Mouse (Mus musculus) MEL (cell line): Measurements from ENCODE around the gene 6330409D20Rik. TPM values are rescaled to one million over a fixed set of nuclear protein-coding genes. Genes with fewer than 3 reads are reported as not detected.

Experiments used
- DNase-seq: peaks from one replicate; pipeline ENCODE4 v3.0.0; 2011; ENCODE audit warnings: low read depth, low spot score
- H3K27ac ChIP-seq: 2 replicates; pipeline ENCODE4 v1.5.1; 2012; ENCODE audit warnings: low read depth, mild to moderate bottlenecking, control low read depth, low read length, moderate library complexity; ENCODE audit not compliant: control insufficient read depth
- H3K27me3 ChIP-seq, 2 experiments: fragments of 150-350 bp in 1 of 2; sonication (generic) in 1 of 2; 2 replicates each; pipeline ENCODE4 v1.6.1; 2012; ENCODE audit warnings: low read length in 2 of 2, mild to moderate bottlenecking in 2 of 2, improper control_type of control experiment in 1 of 2, moderate library complexity in 1 of 2; ENCODE audit not compliant: insufficient read depth in 2 of 2, control insufficient read depth in 1 of 2
- H3K36me3 ChIP-seq, 2 experiments: 2 replicates each; pipeline ENCODE4 v1.6.1; 2012 to 2014; ENCODE audit warnings: low read length in 2 of 2, improper control_type of control experiment in 1 of 2, inconsistent platforms in 1 of 2, mild to moderate bottlenecking in 1 of 2; ENCODE audit not compliant: insufficient read depth in 2 of 2, control insufficient read depth in 1 of 2
- H3K4me1 ChIP-seq, 2 experiments: fragments of 150-350 bp in 1 of 2; sonication (generic) in 1 of 2; 2 replicates each; pipeline ENCODE4 v1.6.1; 2012; ENCODE audit warnings: low read length in 2 of 2, improper control_type of control experiment in 1 of 2, mild to moderate bottlenecking in 1 of 2; ENCODE audit not compliant: insufficient read depth in 2 of 2, control insufficient read depth in 1 of 2
- H3K4me3 ChIP-seq, 2 experiments: fragments of 150-350 bp in 1 of 2; sonication (generic) in 1 of 2; 2 replicates each; pipeline ENCODE4 v1.5.1; 2012; ENCODE audit warnings: low read depth in 2 of 2, low read length in 2 of 2, mild to moderate bottlenecking in 2 of 2, moderate library complexity in 2 of 2, control low read depth in 1 of 2, improper control_type of control experiment in 1 of 2; ENCODE audit not compliant: control insufficient read depth in 1 of 2, insufficient read depth in 1 of 2
- H3K79me2 ChIP-seq: 2 replicates; pipeline ENCODE4 v1.6.1; 2012; ENCODE audit warnings: mild to moderate bottlenecking, low read length, moderate library complexity; ENCODE audit not compliant: control insufficient read depth, poor library complexity, insufficient read depth
- H3K9ac ChIP-seq: 2 replicates; pipeline ENCODE4 v1.6.1; 2012; ENCODE audit warnings: low read depth, mild to moderate bottlenecking, control low read depth, low read length, moderate library complexity; ENCODE audit not compliant: control insufficient read depth, poor library complexity, severe bottlenecking
- H3K9me3 ChIP-seq: fragments of 150-350 bp; sonication (generic); replicated peaks from 2 replicates; pipeline ENCODE4 v1.6.1; 2012; ENCODE audit warnings: mild to moderate bottlenecking, low read length, improper control_type of control experiment, moderate library complexity; ENCODE audit not compliant: insufficient read depth
- BHLHE40 ChIP-seq: IDR thresholded peaks from 2 replicates; pipeline ENCODE4 v1.6.1; 2012; ENCODE audit warnings: low read depth, mild to moderate bottlenecking, inconsistent platforms, low read length, improper control_type of control experiment, borderline replicate concordance
- CHD2 ChIP-seq: IDR thresholded peaks from 2 replicates; pipeline ENCODE4 v1.6.1; 2011; ENCODE audit warnings: low read length, improper control_type of control experiment
- CTCF ChIP-seq, 3 experiments: IDR thresholded peaks in 2 of 3; conservative IDR thresholded peaks in 1 of 3; 2 replicates each; pipeline ENCODE4 v1.5.1; 2011 to 2012; ENCODE audit warnings: low read length in 3 of 3, low read depth in 2 of 3, mild to moderate bottlenecking in 2 of 3, improper control_type of control experiment in 1 of 3, inconsistent platforms in 1 of 3, mixed read lengths in 1 of 3, moderate library complexity in 1 of 3; ENCODE audit not compliant: control insufficient read depth in 1 of 3, insufficient read depth in 1 of 3, poor library complexity in 1 of 3, severe bottlenecking in 1 of 3
- E2F4 ChIP-seq: IDR thresholded peaks from 2 replicates; pipeline ENCODE4 v1.6.1; 2011; ENCODE audit warnings: low read depth, low read length, improper control_type of control experiment, borderline replicate concordance
- ELF1 ChIP-seq: IDR thresholded peaks from 2 replicates; pipeline ENCODE4 v1.6.1; 2014; ENCODE audit warnings: low read depth, mild to moderate bottlenecking, inconsistent platforms, low read length, improper control_type of control experiment, moderate library complexity
- EP300 ChIP-seq, 2 experiments: IDR thresholded peaks; 2 replicates each; pipeline ENCODE4 v1.6.1; 2011; ENCODE audit warnings: improper control_type of control experiment in 2 of 2, low read length in 2 of 2, low read depth in 1 of 2, mild to moderate bottlenecking in 1 of 2
- ETS1 ChIP-seq: IDR thresholded peaks from 2 replicates; pipeline ENCODE4 v1.6.1; 2012; ENCODE audit warnings: low read depth, mild to moderate bottlenecking, inconsistent platforms, low read length, improper control_type of control experiment, moderate library complexity
- GABPA ChIP-seq: IDR thresholded peaks from 2 replicates; pipeline ENCODE4 v1.6.1; 2012; ENCODE audit warnings: low read depth, mild to moderate bottlenecking, inconsistent platforms, low read length, improper control_type of control experiment, moderate library complexity
- GATA1 ChIP-seq: IDR thresholded peaks from 2 replicates; pipeline ENCODE4 v1.6.1; 2011; ENCODE audit warnings: low read depth, low read length, improper control_type of control experiment
- HCFC1 ChIP-seq: IDR thresholded peaks from 2 replicates; pipeline ENCODE4 v1.6.1; 2012; ENCODE audit warnings: low read depth, mild to moderate bottlenecking, inconsistent platforms, low read length, improper control_type of control experiment, moderate library complexity
- JUND ChIP-seq: IDR thresholded peaks from 2 replicates; pipeline ENCODE4 v1.6.1; 2011; ENCODE audit warnings: low read depth, mild to moderate bottlenecking, improper control_type of control experiment, low read length
- KAT2A ChIP-seq: conservative IDR thresholded peaks from 2 replicates; pipeline ENCODE4 v1.6.1; 2012; ENCODE audit warnings: low read depth, low read length, improper control_type of control experiment, inconsistent platforms
- MAFK ChIP-seq: IDR thresholded peaks from 2 replicates; pipeline ENCODE4 v1.6.1; 2011; ENCODE audit warnings: low read depth, mild to moderate bottlenecking, low read length, improper control_type of control experiment, borderline replicate concordance
- MAX ChIP-seq: IDR thresholded peaks from 2 replicates; pipeline ENCODE4 v1.6.1; 2011; ENCODE audit warnings: low read length, improper control_type of control experiment
- MAZ ChIP-seq: IDR thresholded peaks from 2 replicates; pipeline ENCODE4 v1.6.1; 2012; ENCODE audit warnings: low read depth, mild to moderate bottlenecking, inconsistent platforms, low read length, improper control_type of control experiment
- MEF2A ChIP-seq: IDR thresholded peaks from 2 replicates; pipeline ENCODE4 v1.6.1; 2014; ENCODE audit warnings: low read depth, mild to moderate bottlenecking, inconsistent platforms, low read length, improper control_type of control experiment; ENCODE audit not compliant: poor library complexity, insufficient replicate concordance, severe bottlenecking; ENCODE audit errors: extremely low read depth
- MXI1 ChIP-seq: IDR thresholded peaks from 2 replicates; pipeline ENCODE4 v1.6.1; 2011; ENCODE audit warnings: mild to moderate bottlenecking, low read depth, low read length, improper control_type of control experiment
- MYB ChIP-seq: IDR thresholded peaks from 2 replicates; pipeline ENCODE4 v1.6.1; 2011; ENCODE audit warnings: mild to moderate bottlenecking, low read depth, low read length, improper control_type of control experiment
- MYC ChIP-seq: IDR thresholded peaks from 2 replicates; pipeline ENCODE4 v1.6.1; 2011; ENCODE audit warnings: low read depth, mild to moderate bottlenecking, low read length, improper control_type of control experiment, moderate library complexity
- NELFE ChIP-seq: IDR thresholded peaks from 2 replicates; pipeline ENCODE4 v1.6.1; 2011; ENCODE audit warnings: low read depth, low read length, improper control_type of control experiment
- NRF1 ChIP-seq: IDR thresholded peaks from 2 replicates; pipeline ENCODE4 v1.6.1; 2014; ENCODE audit warnings: low read depth, mild to moderate bottlenecking, inconsistent platforms, low read length, improper control_type of control experiment, moderate library complexity; ENCODE audit not compliant: poor library complexity, insufficient read depth, severe bottlenecking
- POLR2A ChIP-seq, 2 experiments: IDR thresholded peaks; 2 replicates each; pipeline ENCODE4 v1.6.1; 2011 to 2012; ENCODE audit warnings: low read length in 2 of 2, mild to moderate bottlenecking in 2 of 2, control low read depth in 1 of 2, improper control_type of control experiment in 1 of 2, low read depth in 1 of 2, moderate library complexity in 1 of 2; ENCODE audit not compliant: control insufficient read depth in 1 of 2, insufficient read depth in 1 of 2, poor library complexity in 1 of 2
- POLR2AphosphoS2 ChIP-seq: IDR thresholded peaks from 2 replicates; pipeline ENCODE4 v1.6.1; 2011; ENCODE audit warnings: low read length, improper control_type of control experiment
- POLR2AphosphoS5 ChIP-seq: IDR thresholded peaks from 2 replicates; pipeline ENCODE4 v1.6.1; 2012; ENCODE audit warnings: low read depth, borderline replicate concordance, mild to moderate bottlenecking, inconsistent platforms, low read length, moderate library complexity, mixed read lengths
- RCOR1 ChIP-seq: IDR thresholded peaks from 2 replicates; pipeline ENCODE4 v1.6.1; 2012; ENCODE audit warnings: low read depth, mild to moderate bottlenecking, inconsistent platforms, low read length, improper control_type of control experiment
- SIN3A ChIP-seq: IDR thresholded peaks from 2 replicates; pipeline ENCODE4 v1.6.1; 2012; ENCODE audit warnings: low read length, improper control_type of control experiment, inconsistent platforms
- TAL1 ChIP-seq: IDR thresholded peaks from 2 replicates; pipeline ENCODE4 v1.6.1; 2012; ENCODE audit warnings: mild to moderate bottlenecking, inconsistent platforms, low read length, moderate library complexity, mixed read lengths
- TBP ChIP-seq: IDR thresholded peaks from 2 replicates; pipeline ENCODE4 v1.8.0; 2011; ENCODE audit warnings: low read depth, low read length, improper control_type of control experiment
- TCF12 ChIP-seq: IDR thresholded peaks from 2 replicates; pipeline ENCODE4 v1.6.1; 2014; ENCODE audit warnings: low read depth, mild to moderate bottlenecking, inconsistent platforms, low read length, improper control_type of control experiment, moderate library complexity
- UBTF ChIP-seq: IDR thresholded peaks from 2 replicates; pipeline ENCODE4 v1.6.1; 2012; ENCODE audit warnings: low read depth, mild to moderate bottlenecking, inconsistent platforms, low read length, improper control_type of control experiment, moderate library complexity, borderline replicate concordance; ENCODE audit not compliant: insufficient read depth
- USF1 ChIP-seq: IDR thresholded peaks from 2 replicates; pipeline ENCODE4 v1.6.1; 2014; ENCODE audit warnings: low read depth, mild to moderate bottlenecking, inconsistent platforms, low read length, improper control_type of control experiment, moderate library complexity
- USF2 ChIP-seq, 2 experiments: IDR thresholded peaks; 2 replicates each; pipeline ENCODE4 v1.6.1; 2011 to 2012; ENCODE audit warnings: improper control_type of control experiment in 2 of 2, low read length in 2 of 2, borderline replicate concordance in 1 of 2, inconsistent platforms in 1 of 2, low read depth in 1 of 2, mild to moderate bottlenecking in 1 of 2; ENCODE audit not compliant: insufficient read depth in 1 of 2
- ZC3H11A ChIP-seq: IDR thresholded peaks from 2 replicates; pipeline ENCODE4 v1.6.1; 2012; ENCODE audit warnings: low read depth, mild to moderate bottlenecking, inconsistent platforms, low read length, improper control_type of control experiment
- ZKSCAN1 ChIP-seq: IDR thresholded peaks from 2 replicates; pipeline ENCODE4 v1.6.1; 2012; ENCODE audit warnings: low read depth, mild to moderate bottlenecking, inconsistent platforms, low read length, improper control_type of control experiment, moderate library complexity
- ZMIZ1 ChIP-seq: IDR thresholded peaks from 2 replicates; pipeline ENCODE4 v1.6.1; 2012; ENCODE audit warnings: low read depth, mild to moderate bottlenecking, inconsistent platforms, low read length, improper control_type of control experiment, moderate library complexity
- polyA plus RNA-seq, 2 experiments: library from polyadenylated mRNA; stranded (reverse) in 1 of 2; unstranded in 1 of 2; fragments of >175 nt in 1 of 2; fragments of >200 nt in 1 of 2; gene quantifications; 2 replicates each; pipeline versions ENCODE4 v1.2.1 to v1.2.4; 2012; ENCODE audit warnings: low replicate concordance in 2 of 2, low read depth in 1 of 2; ENCODE audit not compliant: insufficient read length in 2 of 2, insufficient read depth in 1 of 2, missing spikeins in 1 of 2
- total RNA-seq: library from RNA; depleted of rRNA; stranded (reverse); fragments of 300-350 nt; gene quantifications from 2 replicates; pipeline ENCODE4 v1.2.3, GENCODE M21; 2012

Gene 6330409D20Rik
- total and polyA plus RNA-seq, 3 experiments, result not detected

DNA sequence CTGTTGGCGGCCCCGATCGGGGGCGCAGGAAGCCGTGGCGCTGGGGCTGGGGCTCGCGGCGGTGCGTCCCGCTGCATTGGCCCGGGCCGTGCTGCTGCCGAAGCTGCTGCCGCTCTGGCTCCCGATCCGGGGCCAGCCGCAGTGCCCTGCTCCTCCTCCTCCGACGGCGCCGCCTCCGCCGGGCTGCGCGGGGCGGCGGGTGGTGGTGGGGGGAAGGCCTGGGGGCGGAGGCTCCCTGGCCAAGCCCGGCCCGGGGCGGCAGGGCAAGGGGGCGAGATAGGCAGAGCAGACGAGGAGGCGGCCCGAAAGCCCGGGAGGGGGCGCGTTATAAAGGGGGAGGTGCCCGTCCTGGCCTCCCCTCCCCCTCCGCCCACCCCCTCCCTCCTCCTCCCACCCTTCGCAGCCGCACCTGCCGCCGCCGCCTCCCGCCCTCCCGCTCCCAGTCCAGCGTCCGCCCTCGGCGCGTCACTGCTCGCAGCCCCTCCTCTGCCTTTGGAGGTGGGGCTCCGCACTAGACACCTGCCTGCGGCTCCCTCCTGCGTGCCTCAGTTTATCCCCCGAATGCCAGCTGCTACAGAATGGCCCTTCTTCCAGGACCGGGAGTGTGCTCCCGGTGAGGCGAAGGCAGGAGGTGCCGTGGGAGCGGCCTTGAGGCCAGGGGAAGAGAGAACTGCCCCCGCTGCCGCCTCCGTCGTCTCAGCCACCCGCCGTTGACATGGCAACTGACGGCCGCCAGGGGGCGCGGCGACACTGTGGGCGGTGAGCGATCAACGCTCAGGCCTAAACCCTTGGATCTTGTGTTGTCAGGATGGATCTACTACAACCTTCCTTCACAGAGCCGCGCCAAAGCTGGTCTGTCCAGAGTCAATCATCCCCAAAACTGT lies 27.6 kb downstream of the 6330409D20Rik start, which contains the start of gene Cdk9:
Gene Cdk9, minus strand, starts transcription at position 143 of the 884 bp plus-strand sequence.
- Histone ChIP-seq H3K4me3 (peak within 1 kb of the TSS; percentile 98 to 99), H3K36me3 (peaks cover 5 to 34% of the 10 kb centered on the region in 2 experiments), H3K27ac (peak within 1 kb of the TSS; percentile 79), H3K79me2 (peaks cover 31% of the 10 kb centered on the region), H3K9me3 (no peaks in the 10 kb centered on the region), H3K4me1 (peaks cover 14 to 33% of the 10 kb centered on the region in 2 experiments), H3K27me3 (no peaks in the 10 kb centered on the region), H3K9ac (peak within 1 kb of the TSS; percentile 95)
- peak; percentile 92 for DNase-seq
- TF ChIP-seq ZKSCAN1 (no peak), KAT2A (peak; percentile 12; the same call in 1 of the 2 replicates), USF1 (no peak), MXI1 (peak; percentile 64), GABPA (no peak), ZMIZ1 (no peak), CHD2 (no peak), MAZ (peak; percentile 76; the same call in 1 of the 2 replicates), ELF1 (peak; percentile 47; the same call in 1 of the 2 replicates), CTCF (IDR thresholded peaks at IDR 0.05 in 2 of 3, conservative IDR thresholded peaks at IDR 0.05 in 1 of 3; ENCODE audit: control insufficient read depth in 1 of 3, insufficient read depth in 1 of 3, low read depth in 2 of 3, low read length in 3 of 3, poor library complexity in 1 of 3, severe bottlenecking in 1 of 3) (peak; percentile 80 to 99 (median 95)), TAL1 (no peak), RCOR1 (no peak), NRF1 (peak; percentile 44; the same call in 1 of the 2 replicates), MAX (no peak), TCF12 (peak; percentile 40; the same call in 1 of the 2 replicates), JUND (no peak), SIN3A (peak; percentile 84), MAFK (no peak), GATA1 (no peak), MYC (no peak), USF2 (IDR thresholded peaks at IDR 0.05; ENCODE audit: borderline replicate concordance in 1 of 2, insufficient read depth in 1 of 2, low read depth in 1 of 2, low read length in 2 of 2) (no peak), UBTF (no peak), EP300 (IDR thresholded peaks at IDR 0.05; ENCODE audit: low read depth in 1 of 2, low read length in 2 of 2) (no peak; a peak in 1 of 4 replicates), POLR2AphosphoS2 (no peak), MEF2A (no peak), ETS1 (no peak), TBP (no peak), HCFC1 (peak; percentile 72), POLR2AphosphoS5 (no peak), MYB (no peak), NELFE (peak; percentile 51; the same call in 1 of the 2 replicates), E2F4 (no peak; the same call in 1 of the 2 replicates), BHLHE40 (no peak), ZC3H11A (peak; percentile 49), POLR2A (IDR thresholded peaks at IDR 0.05; ENCODE audit: control insufficient read depth in 1 of 2, insufficient read depth in 1 of 2, low read depth in 1 of 2, low read length in 2 of 2, poor library complexity in 1 of 2) (peak; percentile 24 to 50; a peak in 1 of 4 replicates)
